In genomic region chr8:86390715-86391114, GRCm38 (mm10) we compare ENCODE assay signal across 11 mouse cellular contexts.
DNase-seq lines count a peak whose midpoint lies in the region; ATAC-seq lines count a peak whose summit lies in the region.
"Had no signal": no experiment of that assay in that cellular context is flagged by ENCODE, and none has a peak within 500 bp of the region (broad histone marks: within the 10 kb centered on the region; RNA-seq: fewer than 3 reads in every experiment).

No protein-coding gene starts in this region.

- H3K27me3 ChIP-seq in embryonic facial prominence, embryonic 13.5 days = no peaks in the 10 kb centered on the region
- no peaks in the 10 kb centered on the region for H3K27me3 ChIP-seq in hindbrain, embryonic 13.5 days
- no peaks in the 10 kb centered on the region for H3K27me3 ChIP-seq in midbrain, embryonic 15.5 days (replicated peaks)
- H3K27me3 ChIP-seq: kidney, embryonic 15.5 days had no signal

- no peak overlapping the region for H3K4me2 ChIP-seq in embryonic facial prominence, embryonic 13.5 days
- H3K4me2 ChIP-seq in hindbrain, embryonic 13.5 days = no peak overlapping the region
- H3K4me2 ChIP-seq in midbrain, embryonic 15.5 days = no peak overlapping the region
- H3K4me2 ChIP-seq: kidney, embryonic 15.5 days had no signal

- no peaks in the 10 kb centered on the region for H3K9me3 ChIP-seq in embryonic facial prominence, embryonic 13.5 days
- no peaks in the 10 kb centered on the region for H3K9me3 ChIP-seq in hindbrain, embryonic 13.5 days
- no peaks in the 10 kb centered on the region for H3K9me3 ChIP-seq in midbrain, embryonic 15.5 days
- H3K9me3 ChIP-seq: heart, embryonic 10.5 days; kidney, embryonic 15.5 days had no signal

- no peak overlapping the region for H3K4me3 ChIP-seq in embryonic facial prominence, embryonic 13.5 days
- H3K4me3 ChIP-seq in hindbrain, embryonic 13.5 days = no peak overlapping the region
- H3K4me3 ChIP-seq in midbrain, embryonic 15.5 days = no peak overlapping the region
- H3K4me3 ChIP-seq: gastrocnemius, adult 2 months; heart, embryonic 10.5 days; kidney, embryonic 15.5 days had no signal

- peak; percentile 53 for DNase-seq in brain, adult 2 months (ENCODE audit: low read depth, low spot score)
- no peak for DNase-seq in gastrocnemius, postnatal 10 days
- DNase-seq in cerebellum, postnatal 4 days (ENCODE audit: low spot score in 2 of 2) = no peak
- DNase-seq: cerebellum, adult 11-12 months; gastrocnemius, adult 2 months had no signal

- H3K36me3 ChIP-seq in embryonic facial prominence, embryonic 13.5 days = no peaks in the 10 kb centered on the region
- H3K36me3 ChIP-seq in hindbrain, embryonic 13.5 days = no peaks in the 10 kb centered on the region
- no peaks in the 10 kb centered on the region for H3K36me3 ChIP-seq in midbrain, embryonic 15.5 days (replicated peaks)
- H3K36me3 ChIP-seq: heart, embryonic 10.5 days; kidney, embryonic 15.5 days had no signal

- no peak for ATAC-seq in embryonic facial prominence, embryonic 13.5 days (ENCODE audit: insufficient number of reproducible peaks, insufficient read depth, low FRiP score, low TSS enrichment, low read depth)
- ATAC-seq in hindbrain, embryonic 13.5 days (ENCODE audit: low FRiP score) = no peak
- no peak for ATAC-seq in midbrain, embryonic 15.5 days (replicated peaks)
- ATAC-seq in CD4-positive, CD25-positive, alpha-beta regulatory T cell, adult 4 months = no peak

- H3K9ac ChIP-seq in embryonic facial prominence, embryonic 13.5 days = no peak overlapping the region
- no peak overlapping the region for H3K9ac ChIP-seq in hindbrain, embryonic 13.5 days
- no peak overlapping the region for H3K9ac ChIP-seq in midbrain, embryonic 15.5 days
- H3K9ac ChIP-seq: kidney, embryonic 15.5 days had no signal

- H3K4me1 ChIP-seq in embryonic facial prominence, embryonic 13.5 days = peaks cover 17% of the 10 kb centered on the region
- H3K4me1 ChIP-seq in hindbrain, embryonic 13.5 days (replicated peaks) = peaks cover 31% of the 10 kb centered on the region
- H3K4me1 ChIP-seq in midbrain, embryonic 15.5 days = peaks cover 40% of the 10 kb centered on the region
- H3K4me1 ChIP-seq: kidney, embryonic 15.5 days had no signal

- 0 out of 2 replicates have a peak overlapping the region, but pooled peaks have one; percentile 11 for H3K27ac ChIP-seq in embryonic facial prominence, embryonic 13.5 days
- peak overlapping the region; percentile 91 for H3K27ac ChIP-seq in hindbrain, embryonic 13.5 days
- H3K27ac ChIP-seq in midbrain, embryonic 15.5 days = peak overlapping the region; percentile 87
- H3K27ac ChIP-seq: gastrocnemius, adult 2 months; heart, embryonic 10.5 days; kidney, embryonic 15.5 days had no signal

- 92% methylated on average over 8 of the region's 8 CpGs for WGBS in embryonic facial prominence, embryonic 13.5 days
- 70% methylated on average over 8 of the region's 8 CpGs for WGBS in hindbrain, embryonic 13.5 days
- 70% methylated on average over 8 of the region's 8 CpGs for WGBS in midbrain, embryonic 15.5 days

Comparison
In these comparisons a context has a peak if more than half of its experiments do, and no peak if none do; other contexts are left out.
1. H3K27ac ChIP-seq: peak in every context shown above with its lines; median percentile 91 in hindbrain, embryonic 13.5 days; 87 in midbrain, embryonic 15.5 days; 11 in embryonic facial prominence, embryonic 13.5 days.